Mouse (Mus musculus): ENCODE measurements around the gene Mmp23. TPM values are rescaled to one million over a fixed set of nuclear protein-coding genes. Genes with fewer than 3 reads are reported as not detected.

Mmp23 gene
- 6.0 TPM in 2 replicates for total RNA-seq (2014; rRNA removed)
- 2.5 and 2.9 TPM in 2 replicates for polyA plus RNA-seq (2015; fragmentation: Nextera tagmentation; extraction: Ambion mirVana)

DNA sequence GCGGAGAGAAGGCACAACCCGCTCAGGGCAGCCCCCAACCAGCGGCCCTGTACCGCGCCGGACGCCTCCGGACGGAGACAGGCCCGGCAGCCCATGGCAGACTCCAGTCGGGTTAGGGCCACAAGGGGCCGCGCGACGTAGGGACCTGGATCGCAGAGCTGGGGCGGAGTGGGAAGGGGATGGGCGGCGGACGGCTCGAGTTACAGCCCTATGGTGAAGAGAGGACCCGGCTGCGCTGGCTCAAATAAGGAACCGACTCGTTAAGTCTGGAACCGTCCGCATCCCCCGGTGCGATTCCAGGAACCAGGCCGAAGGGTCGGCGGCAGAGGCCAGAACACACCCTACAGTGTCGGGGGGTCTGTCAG is at the start of gene Mmp23:
TSS of gene Mmp23 (minus strand) at position 299 of the 365 bp plus-strand sequence.
- H3K36me3 ChIP-seq (ENCODE audit: insufficient read depth) = peaks cover 70% of the 10 kb centered on the region
- peaks cover 11% of the 10 kb centered on the region for H3K4me1 ChIP-seq (ENCODE audit: insufficient read depth)
- ATAC-seq (peak; percentile 53), DNase-seq (peak; percentile 27)
- H3K4me3 ChIP-seq (ENCODE audit: low read depth, low read length) = peak within 1 kb of the TSS; percentile 27
- no peak for TF ChIP-seq CTCF (IDR thresholded peaks at IDR 0.05; ENCODE audit: low read depth)
- WGBS = 2% methylated on average over 33 of the region's 33 CpGs
- H3K9me3 ChIP-seq (ENCODE audit: low read length) = no peaks in the 10 kb centered on the region
- peaks cover 37% of the 10 kb centered on the region for H3K27me3 ChIP-seq (ENCODE audit: insufficient read depth, low read length)
- no peak within 1 kb of the TSS for H3K27ac ChIP-seq (ENCODE audit: low read depth, low read length)
- H3K9ac ChIP-seq = peak within 1 kb of the TSS; percentile 14; the same call in 1 of the 2 replicates
- H3K4me2 ChIP-seq (ENCODE audit: low read depth) = peak within 1 kb of the TSS; percentile 56

DNA sequence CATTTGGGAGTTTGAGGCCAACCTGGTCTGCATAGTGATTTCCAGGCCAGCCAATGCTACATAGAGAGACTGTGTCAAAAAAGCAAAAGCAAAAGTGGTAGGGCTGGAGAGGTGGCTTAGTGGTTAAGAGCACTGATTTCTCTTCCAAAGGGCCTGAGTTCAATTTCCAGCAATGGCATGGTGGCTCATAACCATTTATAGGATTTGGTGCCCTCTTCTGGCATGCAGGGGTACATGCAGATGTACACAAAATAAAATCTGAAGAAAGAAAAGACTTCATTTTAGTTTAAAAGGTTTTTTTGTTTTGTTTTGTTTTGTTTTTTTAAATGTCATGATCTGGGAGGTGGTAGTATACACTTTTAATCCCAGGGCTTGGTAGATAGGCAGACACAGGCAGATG is 47.2 kb upstream of the Mmp23 start:
- DNase-seq (peak; percentile 26), ATAC-seq (no peak)
- Histone ChIP-seq H3K4me1 (ENCODE audit: insufficient read depth) (peaks cover 13% of the 10 kb centered on the region), H3K4me2 (ENCODE audit: low read depth) (no peak overlapping the region), H3K9me3 (ENCODE audit: low read length) (no peaks in the 10 kb centered on the region), H3K9ac (no peak overlapping the region), H3K4me3 (ENCODE audit: low read depth, low read length) (no peak overlapping the region), H3K36me3 (ENCODE audit: insufficient read depth) (no peaks in the 10 kb centered on the region), H3K27ac (ENCODE audit: low read depth, low read length) (no peak overlapping the region), H3K27me3 (ENCODE audit: insufficient read depth, low read length) (no peaks in the 10 kb centered on the region)
- peak; percentile 72 for TF ChIP-seq CTCF (IDR thresholded peaks at IDR 0.05; ENCODE audit: low read depth)

DNA sequence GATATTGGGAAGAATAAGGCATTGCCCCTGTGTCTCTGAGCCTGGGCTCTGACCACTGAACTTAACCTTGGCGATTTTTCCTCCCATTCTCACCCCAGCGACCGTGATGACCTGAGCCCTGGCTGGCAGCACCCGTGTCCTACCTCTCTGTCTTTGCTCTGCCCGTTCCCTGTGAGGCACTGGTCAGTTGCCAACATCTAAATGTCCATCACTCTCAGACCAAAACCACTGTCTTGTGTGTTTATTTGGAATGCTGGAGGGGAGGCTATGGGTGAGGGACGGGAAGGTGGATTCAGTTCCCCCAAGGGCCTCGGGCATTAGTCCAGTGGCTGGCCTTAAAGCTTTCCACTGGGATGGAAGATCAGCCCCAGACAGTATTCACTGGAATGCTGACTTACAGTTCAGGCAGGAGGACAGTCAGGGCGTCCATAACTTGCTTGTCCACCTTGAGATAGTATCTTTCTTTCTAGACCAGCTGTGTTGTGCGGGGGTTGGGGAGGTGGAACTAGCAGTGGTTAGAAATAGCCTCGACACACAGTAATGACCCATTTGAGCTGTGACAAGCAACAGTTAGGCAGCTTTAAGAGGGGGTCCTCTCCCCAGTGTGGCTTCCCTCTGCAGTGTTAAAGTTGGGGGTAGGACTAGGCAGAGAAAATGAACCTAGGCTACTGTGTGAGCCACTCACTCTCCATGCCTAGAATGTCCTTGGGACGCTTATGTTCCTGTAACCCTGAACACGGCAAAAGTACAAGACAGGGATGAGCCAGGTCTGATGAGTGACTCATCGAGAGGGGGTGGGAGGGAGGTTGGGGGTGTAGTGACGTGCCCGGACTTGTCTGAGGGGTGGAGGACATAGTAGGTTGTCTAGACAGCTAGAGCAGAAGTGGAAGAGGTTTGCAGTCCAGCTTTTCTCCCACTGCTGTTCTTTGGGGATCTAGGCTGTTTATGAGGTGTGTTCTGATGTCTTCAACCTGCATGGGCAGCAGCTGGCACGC is 43.4 kb upstream of the Mmp23 start:
- H3K27me3 ChIP-seq (ENCODE audit: insufficient read depth, low read length) = no peaks in the 10 kb centered on the region
- no peak for TF ChIP-seq CTCF (IDR thresholded peaks at IDR 0.05; ENCODE audit: low read depth)
- ATAC-seq = no peak
- H3K4me2 ChIP-seq (ENCODE audit: low read depth) = peak overlapping the region; percentile 89
- no peaks in the 10 kb centered on the region for H3K36me3 ChIP-seq (ENCODE audit: insufficient read depth)
- peak overlapping the region; percentile 28; the same call in 1 of the 2 replicates for H3K9ac ChIP-seq
- no peak overlapping the region for H3K27ac ChIP-seq (ENCODE audit: low read depth, low read length)
- 82% methylated on average over 16 of the region's 16 CpGs for WGBS
- peaks cover 17% of the 10 kb centered on the region for H3K4me1 ChIP-seq (ENCODE audit: insufficient read depth)
- no peak overlapping the region for H3K4me3 ChIP-seq (ENCODE audit: low read depth, low read length)
- DNase-seq = no peak
- no peaks in the 10 kb centered on the region for H3K9me3 ChIP-seq (ENCODE audit: low read length)

DNA sequence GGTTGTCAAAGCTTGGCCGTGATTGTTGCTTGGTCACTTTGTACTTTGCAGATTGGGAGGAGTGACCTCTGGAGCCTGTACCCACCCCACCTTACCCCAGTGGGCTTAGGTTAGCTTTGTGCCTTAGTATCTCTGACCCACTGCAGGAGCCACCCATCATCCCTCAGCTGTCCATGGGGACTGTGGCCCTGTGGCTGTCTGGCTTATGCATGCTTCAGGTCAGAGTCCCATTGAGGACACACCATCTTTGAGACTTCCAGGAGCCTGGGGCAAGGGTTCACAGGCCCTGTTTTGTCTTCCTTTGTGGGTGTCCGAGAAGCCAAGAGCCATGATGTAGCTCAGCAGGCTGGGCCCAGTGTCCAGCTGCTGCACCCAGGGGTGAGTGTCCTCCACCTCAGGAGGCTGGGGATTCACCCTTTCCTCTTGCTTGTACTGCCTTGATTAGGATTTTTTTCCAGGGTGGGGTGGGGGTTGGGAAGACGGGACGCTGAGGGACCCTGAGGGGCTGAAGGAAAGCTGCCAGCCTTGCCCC is 42.4 kb upstream of the Mmp23 start:
- no peak for TF ChIP-seq CTCF (IDR thresholded peaks at IDR 0.05; ENCODE audit: low read depth)
- Histone ChIP-seq H3K4me2 (ENCODE audit: low read depth) (peak overlapping the region; percentile 89), H3K4me1 (ENCODE audit: insufficient read depth) (peaks cover 17% of the 10 kb centered on the region), H3K36me3 (ENCODE audit: insufficient read depth) (no peaks in the 10 kb centered on the region), H3K27ac (ENCODE audit: low read depth, low read length) (peak overlapping the region; percentile 95), H3K4me3 (ENCODE audit: low read depth, low read length) (peak overlapping the region; percentile 87), H3K9me3 (ENCODE audit: low read length) (no peaks in the 10 kb centered on the region), H3K27me3 (ENCODE audit: insufficient read depth, low read length) (no peaks in the 10 kb centered on the region), H3K9ac (peak overlapping the region; percentile 80)
- ATAC-seq (no peak), DNase-seq (no peak)
- WGBS = 87% methylated on average over 4 of the region's 4 CpGs

DNA sequence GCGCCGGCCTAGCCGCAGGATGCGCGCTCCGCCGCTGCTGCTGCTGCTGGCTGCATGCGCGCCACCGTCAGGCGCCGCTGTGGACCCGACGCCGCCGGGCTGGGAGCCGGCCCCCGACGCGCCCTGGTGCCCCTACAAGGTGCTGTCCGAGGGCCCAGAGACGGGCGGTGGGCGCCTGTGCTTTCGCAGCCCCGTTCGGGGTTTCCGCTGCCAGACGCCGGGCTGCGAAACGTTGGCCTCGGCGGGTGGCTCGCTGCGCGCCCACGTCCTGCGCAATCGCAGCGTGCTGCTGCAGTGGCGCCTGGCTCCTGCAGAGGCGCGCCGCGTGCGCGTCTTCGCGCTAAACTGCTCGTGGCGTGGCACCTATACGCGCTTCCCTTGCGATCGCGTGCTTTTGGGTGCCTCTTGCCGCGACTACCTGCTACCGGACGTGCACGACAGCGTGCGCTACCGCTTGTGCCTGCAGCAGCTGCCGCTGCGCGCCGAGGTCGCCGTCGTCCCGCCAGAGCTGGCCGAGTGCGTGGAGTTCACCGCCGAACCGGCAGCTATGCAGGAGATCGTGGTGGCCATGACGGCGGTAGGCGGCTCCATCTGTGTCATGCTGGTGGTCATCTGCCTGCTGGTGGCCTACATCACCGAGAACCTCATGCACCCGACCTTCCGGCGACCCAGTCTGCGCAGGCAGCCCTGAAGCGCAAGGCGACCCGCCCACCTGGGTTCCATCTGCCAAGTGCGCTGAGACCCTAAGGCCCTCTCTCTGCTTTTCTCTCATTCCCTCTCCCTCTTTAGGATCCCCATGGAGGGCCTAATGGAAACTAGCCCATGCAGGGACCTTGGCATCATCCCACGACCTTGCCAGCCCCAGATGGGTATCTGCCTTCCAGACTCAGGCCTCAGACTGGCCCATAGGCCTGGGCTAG is 41.6 kb upstream of the Mmp23 start:
- Histone ChIP-seq H3K4me1 (ENCODE audit: insufficient read depth) (peaks cover 17% of the 10 kb centered on the region), H3K27ac (ENCODE audit: low read depth, low read length) (peak overlapping the region; percentile 95), H3K27me3 (ENCODE audit: insufficient read depth, low read length) (no peaks in the 10 kb centered on the region), H3K4me3 (ENCODE audit: low read depth, low read length) (peak overlapping the region; percentile 87), H3K36me3 (ENCODE audit: insufficient read depth) (no peaks in the 10 kb centered on the region), H3K9me3 (ENCODE audit: low read length) (no peaks in the 10 kb centered on the region), H3K4me2 (ENCODE audit: low read depth) (peak overlapping the region; percentile 89), H3K9ac (peak overlapping the region; percentile 80)
- DNase-seq (peak; percentile 91), ATAC-seq (peak; percentile 94)
- peak; percentile 77 for TF ChIP-seq CTCF (IDR thresholded peaks at IDR 0.05; ENCODE audit: low read depth)
- 4% methylated on average over 92 of the region's 92 CpGs for WGBS

DNA sequence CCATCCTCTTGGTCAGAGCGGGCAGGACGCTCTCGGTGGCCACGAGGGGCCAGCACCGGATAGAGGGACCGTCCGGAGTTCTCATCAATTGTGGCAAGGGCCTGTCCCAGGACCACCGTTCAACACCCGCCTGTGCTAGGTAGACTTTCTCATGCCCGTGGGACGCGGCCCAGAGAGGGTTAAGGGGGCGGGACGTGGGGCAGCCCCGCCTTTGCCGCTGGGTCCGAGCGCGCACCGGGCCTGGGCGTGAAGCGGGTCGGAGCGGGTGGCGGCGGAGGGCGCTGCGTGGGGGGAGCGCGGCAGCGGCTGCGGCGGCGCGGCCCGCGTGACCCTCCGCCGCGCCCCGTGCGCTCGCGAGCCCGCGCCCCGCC is 40.9 kb upstream of the Mmp23 start, which contains the start of gene Fndc10:
TSS of gene Fndc10 (plus strand) at position 232 of the 371 bp plus-strand sequence.
- peak within 1 kb of the TSS; percentile 89 for H3K4me2 ChIP-seq (ENCODE audit: low read depth)
- TF ChIP-seq CTCF (IDR thresholded peaks at IDR 0.05; ENCODE audit: low read depth) = peak; percentile 33; the same call in 1 of the 2 replicates
- peak within 1 kb of the TSS; percentile 80 for H3K9ac ChIP-seq
- ATAC-seq = peak; percentile 92
- H3K27me3 ChIP-seq (ENCODE audit: insufficient read depth, low read length) = no peaks in the 10 kb centered on the region
- 4% methylated on average over 41 of the region's 47 CpGs for WGBS
- peaks cover 17% of the 10 kb centered on the region for H3K4me1 ChIP-seq (ENCODE audit: insufficient read depth)
- H3K9me3 ChIP-seq (ENCODE audit: low read length) = no peaks in the 10 kb centered on the region
- no peak for DNase-seq
- no peaks in the 10 kb centered on the region for H3K36me3 ChIP-seq (ENCODE audit: insufficient read depth)
- peak within 1 kb of the TSS; percentile 95 for H3K27ac ChIP-seq (ENCODE audit: low read depth, low read length)
- H3K4me3 ChIP-seq (ENCODE audit: low read depth, low read length) = peak within 1 kb of the TSS; percentile 87
